9 mouse cellular contexts compared by ENCODE assay signal in genomic region chr15:99055511-99055961, GRCm38 (mm10). TPM values are rescaled to one million over a fixed set of nuclear protein-coding genes. Genes with fewer than 3 reads are reported as not detected.
DNase-seq lines count a peak whose midpoint lies in the region; ATAC-seq and TF ChIP-seq lines count a peak whose summit lies in the region.
"Had no signal": no experiment of that assay in that cellular context is flagged by ENCODE, and none has a peak within 500 bp of the region (broad histone marks: within the 10 kb centered on the region; RNA-seq: fewer than 3 reads in every experiment).

No protein-coding gene starts in this region.

- TF ChIP-seq EP300 in heart, postnatal 0 days (IDR thresholded peaks at IDR 0.05; ENCODE audit: low read depth) = no peak

- no peak overlapping the region for H3K9ac ChIP-seq in heart, postnatal 0 days (replicated peaks; ENCODE audit: low read depth, low read length)
- peak overlapping the region; percentile 17 for H3K9ac ChIP-seq in limb, embryonic 15.5 days

- DNase-seq in adrenal gland, postnatal 14 days = peak; percentile 52
- no peak for DNase-seq in adrenal gland, adult 8-10 months
- peak; percentile 29 for DNase-seq in right cerebral cortex, adult 18-20 months
- no peak for DNase-seq in right cerebral cortex, adult 2 months (ENCODE audit: low spot score in 2 of 2)
- DNase-seq in heart, postnatal 0 days (ENCODE audit: low spot score) = no peak
- peak; percentile 58 for DNase-seq in retina, postnatal 1 day
- DNase-seq in layer of hippocampus, adult 8-10 months (ENCODE audit: low spot score in 2 of 2) = no peak

- WGBS in heart, postnatal 0 days = 0% methylated on average over 35 of the region's 37 CpGs
- WGBS in limb, embryonic 15.5 days = under 1% methylated on average over 37 of the region's 37 CpGs

- H3K4me2 ChIP-seq in heart, postnatal 0 days (ENCODE audit: low read depth, low read length) = peak overlapping the region; percentile 57
- H3K4me2 ChIP-seq in limb, embryonic 15.5 days = peak overlapping the region; percentile 74

- peak; percentile 43; the same call in 1 of the 2 replicates for ATAC-seq in heart, postnatal 0 days (ENCODE audit: insufficient read depth, low read depth)
- no peak; the same call in 1 of the 2 replicates for ATAC-seq in limb, embryonic 15.5 days (ENCODE audit: insufficient number of reproducible peaks, low FRiP score, low TSS enrichment, low read depth)

- peaks cover 4% of the 10 kb centered on the region; the same call in 1 of the 2 replicates for H3K4me1 ChIP-seq in heart, postnatal 0 days (ENCODE audit: control insufficient read depth, insufficient read depth)
- peaks cover 43% of the 10 kb centered on the region for H3K4me1 ChIP-seq in limb, embryonic 15.5 days

- H3K27me3 ChIP-seq in heart, postnatal 0 days (ENCODE audit: control insufficient read depth, insufficient read depth, low read length) = peaks cover 83% of the 10 kb centered on the region
- peaks cover 77% of the 10 kb centered on the region for H3K27me3 ChIP-seq in limb, embryonic 15.5 days

- H3K36me3 ChIP-seq in heart, postnatal 0 days (replicated peaks; ENCODE audit: control insufficient read depth, insufficient read depth, low read length) = no peaks in the 10 kb centered on the region
- H3K36me3 ChIP-seq in limb, embryonic 15.5 days = no peaks in the 10 kb centered on the region

- no peak for TF ChIP-seq CTCF in heart, postnatal 0 days (IDR thresholded peaks at IDR 0.05; ENCODE audit: low read depth)

- no peaks in the 10 kb centered on the region for H3K9me3 ChIP-seq in heart, postnatal 0 days (replicated peaks; ENCODE audit: control insufficient read depth, low read length)
- no peaks in the 10 kb centered on the region for H3K9me3 ChIP-seq in limb, embryonic 15.5 days

- H3K4me3 ChIP-seq in heart, postnatal 0 days (ENCODE audit: low read depth, low read length) = peak overlapping the region; percentile 40
- peak overlapping the region; percentile 38 for H3K4me3 ChIP-seq in limb, embryonic 15.5 days

- no peak overlapping the region for H3K27ac ChIP-seq in heart, postnatal 0 days (ENCODE audit: low read depth)
- no peak overlapping the region for H3K27ac ChIP-seq in limb, embryonic 15.5 days

RNA-seq across cellular contexts. Expression of gene Prph, which starts 0.6 kb away (rescaled TPM):
- total RNA-seq in adrenal gland, postnatal 14 days (2021) = 6.5 and 25.2 TPM in 2 replicates
- total RNA-seq in adrenal gland, adult 8-10 months (2022) = 1 to 10 TPM in 2 of 4 experiments, under 1 TPM in 2; 0.81 to 2.2 (median 1.4) TPM
- 2.0 TPM in 1 of 2 replicates, not detected in the other for total RNA-seq in heart, postnatal 0 days (2014; rRNA removed; ENCODE audit: low replicate concordance)
- polyA plus RNA-seq in heart, postnatal 0 days (2015; fragmentation: Nextera tagmentation; extraction: Ambion mirVana) = 0.07 and 0.84 TPM in 2 replicates
- polyA plus RNA-seq in limb, embryonic 15.5 days (2015; fragmentation: Nextera tagmentation; extraction: Ambion mirVana) = 2.4 and 2.8 TPM in 2 replicates
- 1 to 10 TPM in 3 of 4 experiments, under 1 TPM in 1; 0.96 to 1.9 (median 1.4) TPM for total RNA-seq in layer of hippocampus, adult 8-10 months (2022)

RNA-seq across cellular contexts. Expression of gene Troap, which starts 18.8 kb away (rescaled TPM):
- total RNA-seq in adrenal gland, postnatal 14 days (2021) = 6.3 and 6.9 TPM in 2 replicates
- 1 to 10 TPM in 1 of 4 experiments, under 1 TPM in 3; 0.22 to 2.3 (median 0.67) TPM for total RNA-seq in adrenal gland, adult 8-10 months (2022)
- 16.2 and 19.1 TPM in 2 replicates for total RNA-seq in heart, postnatal 0 days (2014; rRNA removed; ENCODE audit: low replicate concordance)
- 7.0 and 8.1 TPM in 2 replicates for polyA plus RNA-seq in heart, postnatal 0 days (2015; fragmentation: Nextera tagmentation; extraction: Ambion mirVana)
- 22.3 and 26.5 TPM in 2 replicates for polyA plus RNA-seq in limb, embryonic 15.5 days (2015; fragmentation: Nextera tagmentation; extraction: Ambion mirVana)
- total RNA-seq in layer of hippocampus, adult 8-10 months (2022) = under 1 TPM; 0.33 to 0.66 (median 0.46) TPM
- total RNA-seq: gastrocnemius, adult 8-10 months had no signal

RNA-seq across cellular contexts. Expression of gene Tuba1c, which starts 25.8 kb away (rescaled TPM):
- 200 and 223 TPM in 2 replicates for total RNA-seq in adrenal gland, postnatal 14 days (2021)
- 100 to 1,000 TPM; 207 to 347 (median 262) TPM for total RNA-seq in adrenal gland, adult 8-10 months (2022)
- 309 and 399 TPM in 2 replicates for total RNA-seq in heart, postnatal 0 days (2014; rRNA removed; ENCODE audit: low replicate concordance)
- polyA plus RNA-seq in heart, postnatal 0 days (2015; fragmentation: Nextera tagmentation; extraction: Ambion mirVana) = 73.8 and 97.1 TPM in 2 replicates
- polyA plus RNA-seq in limb, embryonic 15.5 days (2015; fragmentation: Nextera tagmentation; extraction: Ambion mirVana) = 138 and 145 TPM in 2 replicates
- total RNA-seq in layer of hippocampus, adult 8-10 months (2022) = 10 to 100 TPM; 47.7 to 64.5 (median 52.7) TPM

RNA-seq across cellular contexts. Expression of gene C1ql4, which starts 32.1 kb away (rescaled TPM):
- not detected in 2 replicates for total RNA-seq in adrenal gland, postnatal 14 days (2021)
- not detected for total RNA-seq in adrenal gland, adult 8-10 months (2022)
- not detected in 2 replicates for total RNA-seq in heart, postnatal 0 days (2014; rRNA removed; ENCODE audit: low replicate concordance)
- 0.20 TPM in 1 of 2 replicates, not detected in the other for polyA plus RNA-seq in heart, postnatal 0 days (2015; fragmentation: Nextera tagmentation; extraction: Ambion mirVana)
- not detected in 2 replicates for polyA plus RNA-seq in limb, embryonic 15.5 days (2015; fragmentation: Nextera tagmentation; extraction: Ambion mirVana)
- total RNA-seq in layer of hippocampus, adult 8-10 months (2022) = under 1 TPM in 1 of 4 experiments, not detected in 3; 0.21 TPM
- total RNA-seq: gastrocnemius, adult 8-10 months had no signal

RNA-seq across cellular contexts. Expression of gene Dnajc22, which starts 37.4 kb away (rescaled TPM):
- 7.1 and 13.9 TPM in 2 replicates for total RNA-seq in adrenal gland, postnatal 14 days (2021)
- 1 to 10 TPM in 2 of 4 experiments, under 1 TPM in 2; 0.37 to 1.6 (median 1.2) TPM for total RNA-seq in adrenal gland, adult 8-10 months (2022)
- 2.3 TPM in 1 of 2 replicates, not detected in the other for total RNA-seq in heart, postnatal 0 days (2014; rRNA removed; ENCODE audit: low replicate concordance)
- 0.29 and 0.61 TPM in 2 replicates for polyA plus RNA-seq in heart, postnatal 0 days (2015; fragmentation: Nextera tagmentation; extraction: Ambion mirVana)
- 0.55 and 0.86 TPM in 2 replicates for polyA plus RNA-seq in limb, embryonic 15.5 days (2015; fragmentation: Nextera tagmentation; extraction: Ambion mirVana)
- total RNA-seq in layer of hippocampus, adult 8-10 months (2022) = under 1 TPM in 3 of 4 experiments, not detected in 1; 0.31 to 0.39 (median 0.34) TPM

Comparison
In these comparisons a context has a peak if more than half of its experiments do, and no peak if none do; other contexts are left out.
1. DNase-seq: peak in adrenal gland, postnatal 14 days (single experiment), right cerebral cortex, adult 18-20 months (single experiment) and retina, postnatal 1 day (single experiment); none in adrenal gland, adult 8-10 months (single experiment), right cerebral cortex, adult 2 months (0 of 2), heart, postnatal 0 days (single experiment) and layer of hippocampus, adult 8-10 months (0 of 2).